Mouse (Mus musculus) erythroblast, adult 5-6 weeks (primary cell): ENCODE measurements around the gene Smpd3. TPM values are rescaled to one million over a fixed set of nuclear protein-coding genes. Genes with fewer than 3 reads are reported as not detected.
"Not testable (repeated sequence)": the region's sequence is repeated elsewhere in the genome, so short reads cannot be mapped to it uniquely, and the experiment has no call there.

Experiments used
- ATAC-seq: replicated peaks from 2 replicates; pipeline ENCODE4 v1.8.0; 2016; ENCODE audit warnings: moderate number of reproducible peaks, mild to moderate bottlenecking, moderate TSS enrichment, inconsistent platforms; ENCODE audit not compliant: poor library complexity, low FRiP score, severe bottlenecking
- total RNA-seq, 2 experiments: library from RNA; stranded (forward) in 1 of 2; stranded (reverse) in 1 of 2; fragments of 150-400 nt in 1 of 2; fragments of 200-764, 138-1000 nt in 1 of 2; gene quantifications; 2 replicates each; pipeline versions ENCODE4 v1.2.3 to v1.2.4; 2015 to 2017; ENCODE audit warnings: low replicate concordance in 2 of 2

The Smpd3 gene
- total RNA-seq, 2 experiments from 2014 or later: not detected

- no peak for ATAC-seq
These were observed 4.4 kb downstream of the Smpd3 start for GRCm38 (mm10) chr8:106333346-106333745.

GRCm38 (mm10) chr8:106332498-106332897 is 5.3 kb downstream of the Smpd3 start:
- ATAC-seq: no peak

- no peak for ATAC-seq
These were observed 11.2 kb downstream of the Smpd3 start for GRCm38 (mm10) chr8:106326624-106327023.

GRCm38 (mm10) chr8:106321434-106321833 is 16.4 kb downstream of the Smpd3 start:
- ATAC-seq: no peak

GRCm38 (mm10) chr8:106320002-106320401 is 17.8 kb downstream of the Smpd3 start:
- no peak for ATAC-seq

- no peak for ATAC-seq
These were observed 20.7 kb downstream of the Smpd3 start for GRCm38 (mm10) chr8:106317091-106317490.

GRCm38 (mm10) chr8:106316506-106316905 is 21.3 kb downstream of the Smpd3 start:
- no peak for ATAC-seq

GRCm38 (mm10) chr8:106315402-106316187 is 22.2 kb downstream of the Smpd3 start:
- ATAC-seq: no peak

- no peak for ATAC-seq
These were observed 24.0 kb downstream of the Smpd3 start for GRCm38 (mm10) chr8:106313799-106314198.

GRCm38 (mm10) chr8:106313120-106313737 is 24.6 kb downstream of the Smpd3 start:
- no peak for ATAC-seq

- no peak for ATAC-seq
These were observed 25.8 kb downstream of the Smpd3 start for GRCm38 (mm10) chr8:106311967-106312366.

GRCm38 (mm10) chr8:106310026-106310652 is 27.6 kb downstream of the Smpd3 start:
- ATAC-seq: no peak

GRCm38 (mm10) chr8:106308082-106308786 is 29.6 kb downstream of the Smpd3 start:
- not testable (repeated sequence) for ATAC-seq

GRCm38 (mm10) chr8:106307586-106307985 is 30.2 kb downstream of the Smpd3 start:
- no peak for ATAC-seq

GRCm38 (mm10) chr8:106306711-106307248 is 31.0 kb downstream of the Smpd3 start:
- ATAC-seq: not testable (repeated sequence)

GRCm38 (mm10) chr8:106306076-106306475 is 31.7 kb downstream of the Smpd3 start:
- ATAC-seq: no peak

GRCm38 (mm10) chr8:106305301-106305700 is 32.5 kb downstream of the Smpd3 start:
- no peak for ATAC-seq

- no peak for ATAC-seq
These were observed 33.5 kb downstream of the Smpd3 start for GRCm38 (mm10) chr8:106304321-106304720.

GRCm38 (mm10) chr8:106300739-106301715 is 36.8 kb downstream of the Smpd3 start:
- ATAC-seq: no peak
